Mouse (Mus musculus): ENCODE data around the gene Trim24. TPM values are rescaled to one million over a fixed set of nuclear protein-coding genes. Genes with fewer than 3 reads are reported as not detected.

Trim24 gene
- total RNA-seq, 2 experiments from 2014 or later = 38.4 to 48.6 TPM

DNA sequence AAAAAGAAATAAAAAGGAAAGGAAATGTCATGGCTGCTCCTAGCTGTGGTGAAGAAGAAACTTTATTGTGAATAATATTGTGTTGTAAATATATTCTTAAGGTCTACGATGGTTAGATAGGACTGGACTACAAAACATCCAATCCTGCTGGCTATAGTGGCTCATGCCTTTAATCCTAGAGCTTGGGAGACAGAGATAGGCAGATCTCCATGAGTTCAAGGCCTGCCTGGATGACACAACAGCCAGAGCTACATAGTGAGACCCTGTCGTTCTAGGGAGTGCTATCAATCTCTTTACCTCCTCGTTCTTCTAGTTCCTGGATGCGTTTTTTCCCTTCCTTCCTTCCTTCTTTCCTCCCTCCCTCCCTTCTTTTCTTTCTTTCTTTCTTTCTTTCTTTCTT lies 12.5 kb upstream of the Trim24 start:
- no peak for ATAC-seq (replicated peaks; ENCODE audit: low FRiP score, poor library complexity, severe bottlenecking)

- peak; percentile 82 for ATAC-seq (replicated peaks; ENCODE audit: low FRiP score, poor library complexity, severe bottlenecking)
Measured at GRCm38 (mm10) chr6:37862893-37863292, 7.7 kb upstream of the Trim24 start.

DNA sequence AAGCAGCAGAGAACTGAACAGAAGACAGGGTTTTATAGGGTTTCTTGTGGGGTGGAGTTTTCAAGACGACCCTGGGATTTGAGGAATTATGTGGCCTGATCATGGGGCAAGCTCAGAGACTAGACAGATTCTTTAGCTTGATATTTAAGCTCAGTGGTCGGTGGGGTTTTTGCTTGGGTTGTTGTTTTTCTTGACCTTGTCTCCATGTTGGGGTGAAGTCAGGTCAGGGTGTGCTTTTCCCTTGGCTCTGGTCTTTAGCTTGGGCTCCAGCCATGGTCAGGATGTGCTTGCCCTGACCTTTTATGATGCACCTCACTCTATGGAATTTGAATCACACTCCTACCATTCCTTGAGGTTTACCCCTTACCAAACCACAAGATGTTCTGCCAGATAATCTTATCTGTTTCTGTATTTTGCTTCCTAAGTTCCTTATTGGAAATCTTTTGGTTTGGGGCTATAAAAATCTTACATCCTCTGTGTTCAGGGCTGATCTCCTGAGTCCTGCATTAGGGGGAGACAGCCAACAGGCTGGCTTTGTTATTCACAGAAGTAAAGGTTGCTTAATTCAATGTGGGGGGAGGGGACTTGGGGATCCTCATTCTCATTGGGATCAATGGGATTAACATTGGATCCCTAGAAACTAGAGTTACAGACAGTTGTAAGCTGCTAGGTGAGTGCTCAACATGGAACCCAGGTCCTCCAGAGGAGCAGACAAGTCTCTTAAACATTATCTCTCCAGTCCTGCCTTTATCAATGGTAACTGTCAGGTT lies 6.5 kb upstream of the Trim24 start:
- ATAC-seq (replicated peaks; ENCODE audit: low FRiP score, poor library complexity, severe bottlenecking) = no peak

GRCm38 (mm10) chr6:37871137-37871851 lies 683 bp downstream of the Trim24 start:
- no peak for ATAC-seq (replicated peaks; ENCODE audit: low FRiP score, poor library complexity, severe bottlenecking)

DNA sequence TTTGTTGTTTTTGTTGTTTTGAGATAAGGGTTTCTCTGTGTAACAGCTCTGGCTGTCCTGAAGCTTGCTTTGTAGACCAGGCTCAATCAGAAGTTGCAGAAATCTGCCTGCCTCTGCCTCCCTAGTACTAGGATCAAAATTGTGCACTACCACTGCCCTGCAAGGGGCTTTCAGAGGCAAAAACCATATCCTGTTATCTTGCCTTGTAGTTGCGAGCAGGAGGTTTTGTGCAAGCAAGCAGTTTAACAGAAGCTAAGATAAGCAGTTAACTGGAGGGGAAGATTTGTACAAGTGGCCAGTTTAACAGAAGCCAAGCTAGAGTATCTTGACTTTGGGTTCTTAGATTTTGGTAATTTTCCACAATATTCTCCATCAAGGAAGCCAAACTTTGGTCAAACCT lies 2.2 kb downstream of the Trim24 start:
- ATAC-seq (replicated peaks; ENCODE audit: low FRiP score, poor library complexity, severe bottlenecking) = no peak

GRCm38 (mm10) chr6:37873731-37874130 lies 3.1 kb downstream of the Trim24 start:
- ATAC-seq (replicated peaks; ENCODE audit: low FRiP score, poor library complexity, severe bottlenecking) = no peak

DNA sequence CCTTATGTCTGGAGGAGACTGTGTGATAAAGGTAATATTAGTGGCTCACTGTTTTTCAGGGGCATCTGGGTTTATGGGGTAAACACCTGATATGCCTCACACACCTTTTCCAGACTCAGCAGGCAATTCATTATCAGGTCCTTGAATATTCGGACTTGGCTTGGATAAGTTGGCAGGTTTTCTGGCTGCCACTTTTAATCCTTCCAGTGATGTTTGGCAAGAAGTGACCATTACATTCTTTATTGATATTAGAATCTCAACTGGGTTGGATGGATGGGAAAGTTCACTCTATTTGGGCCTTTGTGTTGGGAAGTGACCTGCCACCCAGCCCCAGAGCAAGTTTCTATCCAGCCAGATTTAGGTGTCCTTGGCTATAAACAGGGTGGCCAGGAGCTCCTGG lies 7.6 kb downstream of the Trim24 start:
- no peak for ATAC-seq (replicated peaks; ENCODE audit: low FRiP score, poor library complexity, severe bottlenecking)

- no peak for ATAC-seq (replicated peaks; ENCODE audit: low FRiP score, poor library complexity, severe bottlenecking)
Measured at GRCm38 (mm10) chr6:37880586-37880985, 10.0 kb downstream of the Trim24 start.

- no peak for ATAC-seq (replicated peaks; ENCODE audit: low FRiP score, poor library complexity, severe bottlenecking)
Measured at GRCm38 (mm10) chr6:37893586-37893985, 23.0 kb downstream of the Trim24 start.

GRCm38 (mm10) chr6:37895646-37896435 lies 25.2 kb downstream of the Trim24 start:
- no peak for ATAC-seq (replicated peaks; ENCODE audit: low FRiP score, poor library complexity, severe bottlenecking)

GRCm38 (mm10) chr6:37900221-37900620 lies 29.6 kb downstream of the Trim24 start:
- ATAC-seq (replicated peaks; ENCODE audit: low FRiP score, poor library complexity, severe bottlenecking) = no peak

DNA sequence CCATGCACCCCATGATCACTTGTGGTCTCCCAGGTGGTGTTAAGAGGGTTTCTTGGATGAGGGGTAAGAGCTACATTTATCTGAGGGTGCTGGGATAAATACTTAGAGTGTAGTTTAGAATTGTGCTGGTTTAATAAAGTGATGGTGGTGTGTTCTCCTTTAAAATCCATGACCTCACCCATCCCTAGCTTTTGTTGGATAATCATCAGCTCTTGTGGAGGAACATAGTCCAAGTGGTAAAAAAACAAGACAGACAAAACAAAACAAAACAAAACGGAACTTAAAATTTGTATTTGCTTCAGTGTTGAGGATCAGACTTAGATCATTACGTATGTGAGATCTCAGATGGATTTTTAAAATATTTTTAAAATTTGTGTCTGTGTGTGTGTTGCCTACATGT lies 31.2 kb downstream of the Trim24 start:
- ATAC-seq (replicated peaks; ENCODE audit: low FRiP score, poor library complexity, severe bottlenecking) = no peak

DNA sequence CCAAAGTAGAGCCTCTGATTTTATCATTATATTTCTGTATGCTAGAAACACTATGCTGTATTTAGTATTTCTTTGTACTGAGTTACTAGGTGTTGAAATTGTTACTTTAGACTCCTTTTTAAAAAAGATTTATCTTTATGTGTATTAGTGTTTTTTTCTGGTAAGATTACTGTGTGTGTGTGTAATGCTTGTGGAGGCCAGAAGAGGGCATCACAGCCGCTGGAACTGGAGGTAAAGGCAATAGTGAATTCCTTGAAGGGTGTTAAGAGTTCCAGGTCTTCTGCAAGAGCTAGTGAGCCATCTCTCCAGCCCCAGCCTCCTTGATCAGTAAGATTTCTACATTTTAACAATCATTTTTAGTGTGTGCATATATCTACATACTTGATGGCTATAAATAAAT lies 33.2 kb downstream of the Trim24 start:
- ATAC-seq (replicated peaks; ENCODE audit: low FRiP score, poor library complexity, severe bottlenecking) = no peak

DNA sequence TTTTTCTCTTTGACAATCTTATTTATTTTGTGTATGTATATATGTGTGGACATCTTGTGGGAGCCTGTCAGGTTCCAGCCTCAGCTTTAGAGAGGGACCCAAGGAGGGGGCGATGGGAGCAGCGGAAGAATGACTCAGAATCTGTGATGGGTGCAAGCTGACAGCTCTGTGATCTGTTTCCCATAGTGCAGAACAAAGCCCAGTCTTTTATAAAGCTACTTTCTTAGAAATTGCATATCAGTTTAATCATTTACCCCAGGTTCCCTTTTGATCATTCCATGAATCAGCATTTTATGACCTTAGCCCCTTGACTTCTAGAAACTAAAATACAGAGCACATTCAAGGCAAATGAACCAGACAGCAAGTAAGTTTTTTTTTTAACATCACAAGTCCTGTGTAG lies 42.9 kb downstream of the Trim24 start:
- no peak for ATAC-seq (replicated peaks; ENCODE audit: low FRiP score, poor library complexity, severe bottlenecking)

DNA sequence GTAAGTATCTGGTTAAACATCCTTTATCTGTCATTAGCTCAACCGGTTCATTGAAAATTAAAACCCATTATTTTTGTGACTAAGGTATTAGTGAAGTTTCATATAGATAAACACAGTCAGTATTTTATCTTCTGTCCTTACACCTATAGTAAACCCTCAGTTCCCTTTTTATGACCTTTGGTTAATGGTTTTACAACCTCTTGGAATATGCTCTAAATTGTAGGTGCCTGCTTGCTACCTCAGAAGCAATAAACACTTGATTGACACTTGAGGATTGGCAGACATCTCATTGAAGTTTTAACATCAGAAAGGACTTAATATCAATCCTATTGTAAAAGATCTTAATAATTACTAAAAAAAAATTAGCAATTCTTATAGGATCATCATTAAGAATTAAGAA lies 54.5 kb downstream of the Trim24 start:
- ATAC-seq (replicated peaks; ENCODE audit: low FRiP score, poor library complexity, severe bottlenecking) = no peak

DNA sequence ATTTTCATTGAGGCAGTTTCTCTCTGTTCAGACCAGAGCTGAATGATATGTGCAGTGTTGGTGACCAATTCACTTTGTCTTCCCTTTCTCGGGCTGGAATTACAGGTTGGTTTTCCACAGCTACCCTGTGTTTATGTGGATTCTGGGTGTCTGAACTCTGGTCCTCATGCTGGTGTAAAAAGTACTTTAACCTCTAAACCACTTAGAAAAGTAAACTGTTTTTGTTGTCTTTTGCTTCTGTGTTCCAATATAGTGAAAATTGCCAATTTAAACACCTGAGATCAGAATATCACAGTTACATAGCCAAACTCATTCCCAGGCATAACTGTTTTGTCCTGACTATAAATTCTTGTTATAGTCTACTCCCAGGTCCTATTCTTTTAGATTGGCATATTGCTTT lies 56.1 kb downstream of the Trim24 start:
- no peak for ATAC-seq (replicated peaks; ENCODE audit: low FRiP score, poor library complexity, severe bottlenecking)

DNA sequence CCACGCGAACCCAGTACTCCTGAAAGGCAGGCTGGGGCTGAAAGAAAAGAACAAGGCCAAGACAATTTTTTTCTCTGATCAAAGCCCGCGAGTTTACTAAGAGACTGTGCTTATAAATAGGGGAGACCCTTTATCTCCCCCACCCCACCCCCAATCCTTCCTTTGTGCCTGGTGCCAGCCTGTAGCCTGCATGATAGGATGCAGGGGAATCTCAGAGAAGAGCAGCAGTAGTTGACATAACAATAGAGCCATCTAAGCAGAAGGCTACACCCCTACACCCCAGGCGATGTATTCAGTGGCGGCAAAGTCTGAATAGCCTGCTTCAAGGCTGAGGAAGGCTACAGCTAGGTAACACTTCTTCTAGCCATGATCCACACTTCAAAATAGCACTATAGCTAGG lies 65.9 kb downstream of the Trim24 start:
- no peak for ATAC-seq (replicated peaks; ENCODE audit: low FRiP score, poor library complexity, severe bottlenecking)

DNA sequence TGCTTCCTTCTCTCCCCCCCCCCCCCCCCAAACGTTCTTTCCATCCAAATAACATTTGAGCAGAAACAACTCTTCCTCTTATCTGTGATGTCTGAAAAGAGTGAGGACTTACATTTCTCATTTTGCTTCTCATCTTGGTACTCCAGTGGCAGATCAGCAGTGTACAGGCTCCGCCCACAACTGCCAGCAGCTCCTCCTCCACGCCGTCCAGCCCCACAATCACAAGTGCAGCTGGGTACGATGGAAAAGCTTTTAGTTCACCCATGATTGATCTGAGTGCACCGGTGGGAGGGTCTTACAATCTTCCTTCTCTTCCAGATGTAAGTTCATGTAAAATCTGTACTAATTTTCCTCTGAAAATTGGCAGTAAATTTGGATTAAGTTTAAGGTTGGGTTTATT lies 80.7 kb downstream of the Trim24 start:
- ATAC-seq (replicated peaks; ENCODE audit: low FRiP score, poor library complexity, severe bottlenecking) = no peak

- ATAC-seq (replicated peaks; ENCODE audit: low FRiP score, poor library complexity, severe bottlenecking) = no peak
Measured at GRCm38 (mm10) chr6:37967386-37967785, 96.8 kb downstream of the Trim24 start.

DNA sequence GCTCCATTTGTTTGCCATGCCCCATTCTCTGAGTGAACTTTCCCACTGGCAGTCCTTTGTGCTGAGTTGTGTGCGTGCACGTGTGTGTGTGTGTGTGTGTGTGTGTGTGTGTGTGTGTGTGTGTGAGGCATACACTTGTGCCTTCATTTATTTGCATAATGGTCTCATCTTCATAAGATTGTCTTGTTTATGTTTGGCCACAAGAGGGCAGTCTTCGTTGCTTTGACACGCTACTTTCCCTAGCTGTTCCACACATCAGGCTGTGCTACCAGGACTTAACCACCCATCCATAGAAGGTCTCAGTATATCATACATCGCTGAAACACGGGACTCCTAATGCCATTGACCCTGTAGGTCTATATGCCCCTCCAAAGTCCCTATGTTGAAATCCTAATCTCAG lies 136.8 kb downstream of the Trim24 start:
- no peak for ATAC-seq (replicated peaks; ENCODE audit: low FRiP score, poor library complexity, severe bottlenecking)

DNA sequence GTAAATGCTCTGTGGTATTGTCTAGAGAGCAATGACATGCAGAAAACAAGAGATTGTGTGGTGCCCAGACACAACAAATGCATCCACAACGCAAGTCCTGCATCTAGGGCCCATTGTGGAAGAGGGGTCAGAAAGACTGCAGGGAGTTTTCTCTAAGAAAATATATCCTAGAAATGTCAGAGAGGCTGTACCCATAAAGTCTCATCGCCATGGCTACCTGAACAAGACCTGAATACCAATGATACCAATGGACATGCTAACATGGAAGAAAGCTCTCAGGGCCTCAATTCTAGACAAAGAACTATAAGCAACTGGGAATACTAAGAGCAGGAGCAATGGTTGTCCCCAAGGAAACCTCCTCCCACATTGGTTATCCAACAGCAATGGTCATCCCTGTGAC lies 142.2 kb downstream of the Trim24 start:
- ATAC-seq (replicated peaks; ENCODE audit: low FRiP score, poor library complexity, severe bottlenecking) = no peak

Data from erythroid progenitor cell, adult 5-6 weeks (primary cell).